Mouse (Mus musculus) induced T-regulatory cell, adult 2 months (primary cell): Measurements from ENCODE around the gene Pdpk1.
"Not testable (repeated sequence)": the region's sequence is repeated elsewhere in the genome, so short reads cannot be mapped to it uniquely, and the experiment has no call there.

Source experiments
- DNase-seq: peaks from one replicate; pipeline ENCODE4 v3.0.0-alpha.2; 2012; ENCODE audit warnings: low read depth

Pdpk1 gene

GRCm38 (mm10) chr17:24162584-24163175 lies 12.0 kb upstream of the Pdpk1 start:
- DNase-seq: peak; percentile 62

GRCm38 (mm10) chr17:24161466-24161865 lies 10.7 kb upstream of the Pdpk1 start:
- no peak for DNase-seq

- no peak for DNase-seq
Measured at GRCm38 (mm10) chr17:24157526-24157925, 6.8 kb upstream of the Pdpk1 start.

- DNase-seq: no peak
Measured at GRCm38 (mm10) chr17:24157121-24157520, 6.4 kb upstream of the Pdpk1 start.

GRCm38 (mm10) chr17:24156394-24156793 lies 5.7 kb upstream of the Pdpk1 start:
- DNase-seq: no peak

GRCm38 (mm10) chr17:24155742-24156141 lies 5.0 kb upstream of the Pdpk1 start:
- DNase-seq: no peak

- no peak for DNase-seq
Measured at GRCm38 (mm10) chr17:24154463-24154862, 3.7 kb upstream of the Pdpk1 start.

GRCm38 (mm10) chr17:24151890-24152563 lies 1.3 kb upstream of the Pdpk1 start:
- DNase-seq: peak; percentile 91

- no peak for DNase-seq
Measured at GRCm38 (mm10) chr17:24151382-24151781, 658 bp upstream of the Pdpk1 start.

- no peak for DNase-seq
Measured at GRCm38 (mm10) chr17:24149421-24149820, 1.3 kb downstream of the Pdpk1 start.

GRCm38 (mm10) chr17:24142897-24143296 lies 7.8 kb downstream of the Pdpk1 start:
- DNase-seq: no peak

- DNase-seq: peak; percentile 98
Measured at GRCm38 (mm10) chr17:24141425-24141920, 9.3 kb downstream of the Pdpk1 start.

GRCm38 (mm10) chr17:24140845-24141424 lies 9.8 kb downstream of the Pdpk1 start:
- DNase-seq: peak; percentile 72

GRCm38 (mm10) chr17:24139968-24140367 lies 10.8 kb downstream of the Pdpk1 start:
- no peak for DNase-seq

- no peak for DNase-seq
Measured at GRCm38 (mm10) chr17:24139256-24139655, 11.5 kb downstream of the Pdpk1 start.

- no peak for DNase-seq
Measured at GRCm38 (mm10) chr17:24137226-24137880, 13.4 kb downstream of the Pdpk1 start.

GRCm38 (mm10) chr17:24134062-24134461 lies 16.7 kb downstream of the Pdpk1 start:
- no peak for DNase-seq

GRCm38 (mm10) chr17:24132919-24133318 lies 17.8 kb downstream of the Pdpk1 start:
- peak; percentile 48 for DNase-seq

GRCm38 (mm10) chr17:24131570-24131969 lies 19.2 kb downstream of the Pdpk1 start:
- no peak for DNase-seq

- DNase-seq: not testable (repeated sequence)
Measured at GRCm38 (mm10) chr17:24129246-24129645, 21.5 kb downstream of the Pdpk1 start.

- peak; percentile 46 for DNase-seq
Measured at GRCm38 (mm10) chr17:24127592-24127991, 23.1 kb downstream of the Pdpk1 start.

GRCm38 (mm10) chr17:24126801-24127200 lies 23.9 kb downstream of the Pdpk1 start:
- DNase-seq: peak; percentile 56

- DNase-seq: no peak
Measured at GRCm38 (mm10) chr17:24119446-24119845, 31.3 kb downstream of the Pdpk1 start.
